Mouse (Mus musculus): Measurements from ENCODE around the gene Entpd3. TPM values are rescaled to one million over a fixed set of nuclear protein-coding genes. Genes with fewer than 3 reads are reported as not detected.

Entpd3 gene
- 0.03 and 0.04 TPM in 2 replicates for polyA plus RNA-seq (2012)

GRCm38 (mm10) chr9:120539662-120540251 is at the start of gene Entpd3:
Gene Entpd3 (plus strand): TSS chr9:120539818.
- no peak for TF ChIP-seq GATA1 (IDR thresholded peaks at IDR 0.05; ENCODE audit: low read length)

GRCm38 (mm10) chr9:120491509-120491908 is 48.1 kb upstream of the Entpd3 start:
- no peak for TF ChIP-seq GATA1 (IDR thresholded peaks at IDR 0.05; ENCODE audit: low read length)

GRCm38 (mm10) chr9:120492010-120492399 is 47.6 kb upstream of the Entpd3 start, which contains the start of gene Eif1b:
Gene Eif1b (plus strand): TSS chr9:120492232.
- no peak for TF ChIP-seq GATA1 (IDR thresholded peaks at IDR 0.05; ENCODE audit: low read length)

- TF ChIP-seq GATA1 (IDR thresholded peaks at IDR 0.05; ENCODE audit: low read length), result no peak
Observed at GRCm38 (mm10) chr9:120492400-120493351, 46.9 kb upstream of the Entpd3 start.

GRCm38 (mm10) chr9:120493781-120494180 is 45.8 kb upstream of the Entpd3 start:
- no peak for TF ChIP-seq GATA1 (IDR thresholded peaks at IDR 0.05; ENCODE audit: low read length)

GRCm38 (mm10) chr9:120496691-120497090 is 42.9 kb upstream of the Entpd3 start:
- no peak for TF ChIP-seq GATA1 (IDR thresholded peaks at IDR 0.05; ENCODE audit: low read length)

- TF ChIP-seq GATA1 (IDR thresholded peaks at IDR 0.05; ENCODE audit: low read length), result no peak
Observed at GRCm38 (mm10) chr9:120497983-120498382, 41.6 kb upstream of the Entpd3 start.

GRCm38 (mm10) chr9:120501191-120501902 is 38.3 kb upstream of the Entpd3 start:
- no peak for TF ChIP-seq GATA1 (IDR thresholded peaks at IDR 0.05; ENCODE audit: low read length)

GRCm38 (mm10) chr9:120502013-120502412 is 37.6 kb upstream of the Entpd3 start:
- no peak for TF ChIP-seq GATA1 (IDR thresholded peaks at IDR 0.05; ENCODE audit: low read length)

- TF ChIP-seq GATA1 (IDR thresholded peaks at IDR 0.05; ENCODE audit: low read length), result no peak
Observed at GRCm38 (mm10) chr9:120504423-120504822, 35.2 kb upstream of the Entpd3 start.

- no peak for TF ChIP-seq GATA1 (IDR thresholded peaks at IDR 0.05; ENCODE audit: low read length)
Observed at GRCm38 (mm10) chr9:120511781-120512180, 27.8 kb upstream of the Entpd3 start.

- TF ChIP-seq GATA1 (IDR thresholded peaks at IDR 0.05; ENCODE audit: low read length), result no peak
Observed at GRCm38 (mm10) chr9:120516720-120517119, 22.9 kb upstream of the Entpd3 start.

- no peak for TF ChIP-seq GATA1 (IDR thresholded peaks at IDR 0.05; ENCODE audit: low read length)
Observed at GRCm38 (mm10) chr9:120518946-120519345, 20.7 kb upstream of the Entpd3 start.

GRCm38 (mm10) chr9:120519469-120520125 is 20.0 kb upstream of the Entpd3 start:
- no peak for TF ChIP-seq GATA1 (IDR thresholded peaks at IDR 0.05; ENCODE audit: low read length)

- peak; percentile 3 for TF ChIP-seq GATA1 (IDR thresholded peaks at IDR 0.05; ENCODE audit: low read length)
Observed at GRCm38 (mm10) chr9:120521161-120521560, 18.5 kb upstream of the Entpd3 start.
